Mouse (Mus musculus) lung, adult 18-20 months (tissue): ENCODE results near the gene Olfr11.

Source experiments
- DNase-seq, 2 experiments: peaks; one replicate each; pipeline ENCODE4 v3.0.0; 2022; ENCODE audit warnings: mixed read lengths in 2 of 2

Olfr11 gene

GRCm38 (mm10) chr13:21642418-21642817 lies at the start of gene Olfr11:
TSS of gene Olfr11 (minus strand) at chr13:21642518.
- no peak for DNase-seq

GRCm38 (mm10) chr13:21677305-21677704 lies 35.0 kb upstream of the Olfr11 start, which contains the start of gene Olfr1360:
TSS of gene Olfr1360 (minus strand) at chr13:21677405.
- DNase-seq, result no peak

GRCm38 (mm10) chr13:21663286-21663685 lies 21.0 kb upstream of the Olfr11 start, which contains the start of gene Olfr1361:
TSS of gene Olfr1361 (minus strand) at chr13:21663386.
- no peak for DNase-seq

- no peak for DNase-seq
Measured at GRCm38 (mm10) chr13:21613922-21614321, 28.4 kb downstream of the Olfr11 start, which contains the start of gene Olfr1362. TSS of gene Olfr1362 (minus strand) at chr13:21614022.

- DNase-seq, result no peak
Measured at GRCm38 (mm10) chr13:21591618-21592017, 50.7 kb downstream of the Olfr11 start.
